Mouse (Mus musculus): ENCODE measurements around the gene S100a3. TPM values are rescaled to one million over a fixed set of nuclear protein-coding genes. Genes with fewer than 3 reads are reported as not detected.

Gene S100a3
- polyA plus RNA-seq, 1 experiment from 2014 or later: 2.6 TPM

DNA sequence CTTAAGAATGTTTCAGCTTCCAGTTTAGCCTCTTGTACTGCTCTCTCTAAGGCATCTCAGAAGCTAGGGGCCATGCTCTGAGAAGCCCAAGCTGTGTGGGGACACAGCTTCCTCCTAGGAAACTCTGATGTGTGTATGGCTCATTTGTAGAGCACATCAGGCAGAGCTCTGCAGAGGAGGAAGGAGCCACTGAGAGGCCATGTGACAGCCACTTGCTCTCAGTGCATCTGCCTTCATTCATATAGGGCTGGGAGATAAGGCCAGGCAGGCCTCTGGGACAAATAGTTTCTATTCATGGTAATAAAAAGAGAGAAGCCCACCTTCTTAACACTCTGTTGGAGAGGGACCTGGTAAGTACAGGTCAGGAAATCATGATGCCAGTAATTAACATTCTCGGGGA, 34.1 kb downstream of the S100a3 start:
- H3K27me3 ChIP-seq (ENCODE audit: control insufficient read depth, insufficient read depth, low read length): no peaks in the 10 kb centered on the region
- no peak overlapping the region for H3K9ac ChIP-seq (ENCODE audit: low read length)
- no peak overlapping the region for H3K27ac ChIP-seq (ENCODE audit: low read length)
- H3K4me1 ChIP-seq (ENCODE audit: control insufficient read depth, insufficient read depth, low read length): peaks cover 1% of the 10 kb centered on the region; the same call in 1 of the 2 replicates
- no peaks in the 10 kb centered on the region for H3K36me3 ChIP-seq (ENCODE audit: control insufficient read depth, insufficient read depth, low read length)
- no peaks in the 10 kb centered on the region for H3K9me3 ChIP-seq (replicated peaks; ENCODE audit: control insufficient read depth, low read length)
- no peak for ATAC-seq (ENCODE audit: insufficient read depth, low FRiP score)
- 87% methylated on average over 1 of the region's 1 CpGs for WGBS
- H3K4me3 ChIP-seq (replicated peaks; ENCODE audit: low read length): no peak overlapping the region
- no peak overlapping the region for H3K4me2 ChIP-seq (ENCODE audit: low read depth, low read length)

DNA sequence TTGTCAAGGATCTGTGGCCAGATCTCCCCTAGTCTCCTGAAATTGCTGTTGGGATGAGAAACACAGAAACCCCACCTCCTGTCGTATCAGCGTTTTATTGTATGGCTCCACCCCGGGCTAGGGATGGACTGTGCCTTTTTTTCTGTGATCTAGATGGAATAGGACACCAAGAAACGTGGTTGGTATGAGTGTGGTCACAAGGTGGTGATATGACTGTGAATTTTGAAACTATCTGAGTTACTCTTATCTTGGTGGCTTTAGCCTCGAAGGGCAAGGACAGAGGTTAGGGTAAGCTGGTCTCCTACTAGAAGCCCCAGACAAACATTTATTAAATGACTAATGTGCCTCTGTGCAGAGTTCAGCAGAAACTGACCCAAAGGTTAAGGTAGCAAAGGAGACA, 35.2 kb downstream of the S100a3 start:
- H3K4me3 ChIP-seq (replicated peaks; ENCODE audit: low read length): no peak overlapping the region
- no peaks in the 10 kb centered on the region for H3K36me3 ChIP-seq (ENCODE audit: control insufficient read depth, insufficient read depth, low read length)
- H3K9me3 ChIP-seq (replicated peaks; ENCODE audit: control insufficient read depth, low read length): no peaks in the 10 kb centered on the region
- H3K4me1 ChIP-seq (ENCODE audit: control insufficient read depth, insufficient read depth, low read length): 0 out of 2 replicates have a peak, but pooled peaks cover 4% of the 10 kb centered on the region
- H3K27ac ChIP-seq (ENCODE audit: low read length): no peak overlapping the region
- H3K9ac ChIP-seq (ENCODE audit: low read length): no peak overlapping the region
- no peak for ATAC-seq (ENCODE audit: insufficient read depth, low FRiP score)
- H3K4me2 ChIP-seq (ENCODE audit: low read depth, low read length): no peak overlapping the region
- WGBS: 62% methylated on average over 5 of the region's 5 CpGs
- H3K27me3 ChIP-seq (ENCODE audit: control insufficient read depth, insufficient read depth, low read length): no peaks in the 10 kb centered on the region

DNA sequence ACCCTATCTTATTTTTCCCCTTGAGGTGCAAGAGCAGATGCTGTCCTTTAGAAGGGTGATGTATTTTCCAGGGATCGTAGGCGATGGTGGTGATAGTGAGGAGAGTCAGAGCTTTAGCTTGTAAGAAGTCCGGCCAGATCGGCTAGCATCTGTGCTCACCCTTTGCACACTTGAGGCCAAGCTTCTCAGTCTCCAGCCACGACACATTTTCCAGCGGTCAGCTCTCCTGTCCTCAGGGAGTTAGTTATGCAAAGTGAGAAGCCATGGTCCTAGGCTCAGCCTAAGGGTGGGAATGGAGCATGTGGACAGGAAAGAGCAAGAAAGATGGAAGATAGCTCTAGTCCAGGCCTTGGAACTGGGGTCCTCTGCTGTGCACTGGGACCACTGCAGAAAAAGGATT, 36.4 kb downstream of the S100a3 start:
- H3K4me3 ChIP-seq (replicated peaks; ENCODE audit: low read length): no peak overlapping the region
- no peak overlapping the region for H3K27ac ChIP-seq (ENCODE audit: low read length)
- WGBS: 94% methylated on average over 6 of the region's 6 CpGs
- ATAC-seq (ENCODE audit: insufficient read depth, low FRiP score): no peak
- no peaks in the 10 kb centered on the region for H3K9me3 ChIP-seq (replicated peaks; ENCODE audit: control insufficient read depth, low read length)
- H3K36me3 ChIP-seq (ENCODE audit: control insufficient read depth, insufficient read depth, low read length): no peaks in the 10 kb centered on the region
- no peaks in the 10 kb centered on the region for H3K27me3 ChIP-seq (ENCODE audit: control insufficient read depth, insufficient read depth, low read length)
- peaks cover 8% of the 10 kb centered on the region; the same call in 1 of the 2 replicates for H3K4me1 ChIP-seq (ENCODE audit: control insufficient read depth, insufficient read depth, low read length)
- H3K9ac ChIP-seq (ENCODE audit: low read length): no peak overlapping the region
- H3K4me2 ChIP-seq (ENCODE audit: low read depth, low read length): no peak overlapping the region

DNA sequence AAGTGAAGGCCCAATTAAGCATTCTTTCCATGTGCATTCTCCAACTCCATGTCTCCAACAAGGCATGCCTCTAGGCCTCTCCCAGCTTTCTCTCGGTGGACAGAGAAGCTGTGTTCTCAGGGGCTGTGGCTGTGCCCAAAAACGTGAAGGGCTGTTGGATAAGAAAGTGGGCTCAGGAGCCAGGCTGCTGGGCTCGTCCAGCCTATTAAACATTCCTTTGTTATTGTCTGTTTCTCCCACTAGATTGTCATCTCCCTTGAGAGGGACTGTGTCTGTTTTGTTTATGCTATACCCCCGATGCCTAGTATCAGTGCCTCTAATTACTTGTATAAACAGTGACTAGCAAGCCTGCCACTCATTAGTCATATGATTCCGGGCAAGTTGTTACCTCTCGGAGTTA, 37.4 kb downstream of the S100a3 start:
- no peaks in the 10 kb centered on the region for H3K9me3 ChIP-seq (replicated peaks; ENCODE audit: control insufficient read depth, low read length)
- H3K36me3 ChIP-seq (ENCODE audit: control insufficient read depth, insufficient read depth, low read length): no peaks in the 10 kb centered on the region
- no peak for ATAC-seq (ENCODE audit: insufficient read depth, low FRiP score)
- H3K27ac ChIP-seq (ENCODE audit: low read length): no peak overlapping the region
- no peak overlapping the region for H3K4me2 ChIP-seq (ENCODE audit: low read depth, low read length)
- peaks cover 8% of the 10 kb centered on the region; the same call in 1 of the 2 replicates for H3K4me1 ChIP-seq (ENCODE audit: control insufficient read depth, insufficient read depth, low read length)
- no peak overlapping the region for H3K9ac ChIP-seq (ENCODE audit: low read length)
- no peak overlapping the region for H3K4me3 ChIP-seq (replicated peaks; ENCODE audit: low read length)
- 30% methylated on average over 6 of the region's 6 CpGs for WGBS
- no peaks in the 10 kb centered on the region for H3K27me3 ChIP-seq (ENCODE audit: control insufficient read depth, insufficient read depth, low read length)

DNA sequence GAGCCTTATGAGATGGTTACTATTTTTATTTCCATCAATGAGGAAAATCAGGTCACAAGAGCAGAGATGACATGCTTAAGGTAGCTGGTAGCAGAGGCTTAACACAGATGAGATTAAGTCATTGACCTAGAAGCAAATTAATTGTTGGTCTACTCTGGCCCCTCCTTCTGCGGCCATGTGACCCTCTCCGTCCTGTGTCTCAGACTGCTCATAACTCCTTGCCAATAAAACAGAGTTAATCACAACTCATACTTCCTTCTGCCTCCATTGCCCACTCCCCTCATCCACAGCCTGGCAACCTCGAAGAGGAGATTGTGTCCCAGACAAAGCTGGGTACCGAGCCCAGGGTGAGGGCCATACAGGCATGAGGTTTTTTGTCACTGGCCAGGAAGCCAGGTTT, 37.8 kb downstream of the S100a3 start:
- ATAC-seq (ENCODE audit: insufficient read depth, low FRiP score): no peak

DNA sequence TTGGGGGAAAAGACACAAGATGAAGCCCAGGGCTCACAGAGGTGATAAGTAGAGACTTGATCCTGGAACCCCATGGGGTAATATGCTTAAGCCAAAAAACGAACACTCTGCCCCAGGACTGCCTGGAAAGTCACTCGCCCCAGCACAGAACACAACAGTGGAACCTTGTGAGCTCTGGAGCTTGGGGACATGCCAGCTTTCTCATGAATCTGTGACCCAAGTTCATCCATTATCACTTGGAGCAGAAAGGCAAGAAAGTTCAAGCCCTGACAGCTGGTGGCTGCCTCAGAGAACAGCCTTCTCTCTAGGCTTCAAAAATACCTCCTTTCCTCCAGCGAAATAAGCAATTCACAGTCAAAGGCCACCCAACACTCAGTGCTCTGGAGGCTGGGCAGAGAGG, 39.0 kb downstream of the S100a3 start:
- H3K9me3 ChIP-seq (replicated peaks; ENCODE audit: control insufficient read depth, low read length): no peaks in the 10 kb centered on the region
- no peak for ATAC-seq (ENCODE audit: insufficient read depth, low FRiP score)
- H3K4me3 ChIP-seq (replicated peaks; ENCODE audit: low read length): no peak overlapping the region
- no peak overlapping the region for H3K9ac ChIP-seq (ENCODE audit: low read length)
- H3K4me2 ChIP-seq (ENCODE audit: low read depth, low read length): no peak overlapping the region
- no peak overlapping the region; the same call in 1 of the 2 replicates for H3K27ac ChIP-seq (ENCODE audit: low read length)
- no peaks in the 10 kb centered on the region for H3K36me3 ChIP-seq (ENCODE audit: control insufficient read depth, insufficient read depth, low read length)
- H3K27me3 ChIP-seq (ENCODE audit: control insufficient read depth, insufficient read depth, low read length): no peaks in the 10 kb centered on the region
- H3K4me1 ChIP-seq (ENCODE audit: control insufficient read depth, insufficient read depth, low read length): peaks cover 21% of the 10 kb centered on the region
- 64% methylated on average over 3 of the region's 3 CpGs for WGBS

More for the DNA sequence above, 37.8 kb downstream of the S100a3 start:
- 69% methylated on average over 4 of the region's 4 CpGs for WGBS
- H3K9me3 ChIP-seq (replicated peaks; ENCODE audit: control insufficient read depth, low read length): no peaks in the 10 kb centered on the region
- H3K9ac ChIP-seq (ENCODE audit: low read length): no peak overlapping the region
- H3K4me3 ChIP-seq (replicated peaks; ENCODE audit: low read length): no peak overlapping the region
- no peaks in the 10 kb centered on the region for H3K27me3 ChIP-seq (ENCODE audit: control insufficient read depth, insufficient read depth, low read length)
- peaks cover 11% of the 10 kb centered on the region for H3K4me1 ChIP-seq (ENCODE audit: control insufficient read depth, insufficient read depth, low read length)
- H3K27ac ChIP-seq (ENCODE audit: low read length): no peak overlapping the region
- no peak overlapping the region for H3K4me2 ChIP-seq (ENCODE audit: low read depth, low read length)
- H3K36me3 ChIP-seq (ENCODE audit: control insufficient read depth, insufficient read depth, low read length): no peaks in the 10 kb centered on the region

DNA sequence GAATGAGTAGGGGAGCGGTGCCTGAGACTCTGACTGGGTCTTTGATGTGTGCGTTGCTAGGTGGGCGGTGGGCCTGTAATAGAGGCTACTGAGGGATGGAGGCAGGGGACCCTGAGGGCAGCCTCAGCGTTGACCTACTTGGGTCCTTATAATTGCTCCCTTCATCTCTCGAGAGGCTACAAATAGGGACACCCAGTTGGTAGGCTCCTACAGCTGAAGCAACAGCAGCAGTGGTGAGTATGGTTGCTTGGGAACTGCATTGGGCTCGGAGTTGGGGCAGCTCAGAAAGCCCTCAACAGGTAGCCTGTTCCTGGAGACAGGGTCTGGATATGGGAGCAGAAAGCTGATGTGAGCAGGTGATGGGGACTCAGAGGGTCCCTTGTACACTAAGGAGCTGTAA, 39.7 kb downstream of the S100a3 start:
- Histone ChIP-seq H3K4me2 (ENCODE audit: low read depth, low read length) (no peak overlapping the region), H3K4me1 (ENCODE audit: control insufficient read depth, insufficient read depth, low read length) (peaks cover 27% of the 10 kb centered on the region), H3K4me3 (replicated peaks; ENCODE audit: low read length) (no peak overlapping the region), H3K9ac (ENCODE audit: low read length) (no peak overlapping the region), H3K36me3 (ENCODE audit: control insufficient read depth, insufficient read depth, low read length) (no peaks in the 10 kb centered on the region), H3K9me3 (replicated peaks; ENCODE audit: control insufficient read depth, low read length) (no peaks in the 10 kb centered on the region), H3K27ac (ENCODE audit: low read length) (no peak overlapping the region; the same call in 1 of the 2 replicates), H3K27me3 (ENCODE audit: control insufficient read depth, insufficient read depth, low read length) (no peaks in the 10 kb centered on the region)
- no peak for ATAC-seq (ENCODE audit: insufficient read depth, low FRiP score)
- WGBS: 89% methylated on average over 6 of the region's 6 CpGs

DNA sequence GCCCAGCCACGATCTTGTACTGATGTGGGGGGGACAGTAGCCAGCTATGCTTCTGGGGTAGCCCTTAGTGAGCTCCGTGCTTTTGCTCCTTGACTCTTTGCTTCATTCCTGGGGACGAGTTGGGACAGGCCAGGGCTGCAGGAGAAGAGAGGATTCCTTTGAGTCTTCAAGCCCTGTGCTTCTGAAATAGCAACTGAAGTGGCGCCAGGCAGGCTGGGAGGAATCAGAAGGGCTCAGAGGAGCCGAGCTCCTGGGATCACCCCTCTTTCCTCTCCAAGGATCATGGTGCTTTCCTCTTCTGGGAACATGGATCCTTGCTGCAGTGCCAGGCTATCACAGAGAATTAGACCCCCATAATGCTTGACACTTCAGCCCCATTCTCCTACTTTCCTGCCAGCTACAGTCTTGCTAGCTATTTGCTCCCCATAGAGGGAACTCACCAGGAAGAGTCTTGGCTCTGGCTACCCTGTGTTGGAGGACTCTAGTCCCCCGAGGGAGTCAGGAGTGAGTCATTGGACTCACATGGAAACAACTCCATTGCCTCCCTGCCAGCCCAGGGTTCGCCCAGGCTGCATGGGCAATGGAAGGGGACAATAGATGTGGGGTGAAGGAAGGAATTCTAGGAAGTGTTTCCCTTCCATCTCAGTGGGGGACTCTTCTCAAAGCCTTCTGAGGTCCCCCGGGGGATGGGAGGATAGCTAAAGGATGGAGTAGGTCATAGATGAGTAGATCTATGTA, 40.2 kb downstream of the S100a3 start:
- Histone ChIP-seq H3K27me3 (ENCODE audit: control insufficient read depth, insufficient read depth, low read length) (no peaks in the 10 kb centered on the region), H3K4me3 (replicated peaks; ENCODE audit: low read length) (no peak overlapping the region), H3K9me3 (replicated peaks; ENCODE audit: control insufficient read depth, low read length) (no peaks in the 10 kb centered on the region), H3K27ac (ENCODE audit: low read length) (no peak overlapping the region; the same call in 1 of the 2 replicates), H3K9ac (ENCODE audit: low read length) (no peak overlapping the region), H3K4me2 (ENCODE audit: low read depth, low read length) (no peak overlapping the region), H3K4me1 (ENCODE audit: control insufficient read depth, insufficient read depth, low read length) (peaks cover 33% of the 10 kb centered on the region), H3K36me3 (ENCODE audit: control insufficient read depth, insufficient read depth, low read length) (no peaks in the 10 kb centered on the region)
- ATAC-seq (ENCODE audit: insufficient read depth, low FRiP score): no peak
- 73% methylated on average over 8 of the region's 8 CpGs for WGBS

DNA sequence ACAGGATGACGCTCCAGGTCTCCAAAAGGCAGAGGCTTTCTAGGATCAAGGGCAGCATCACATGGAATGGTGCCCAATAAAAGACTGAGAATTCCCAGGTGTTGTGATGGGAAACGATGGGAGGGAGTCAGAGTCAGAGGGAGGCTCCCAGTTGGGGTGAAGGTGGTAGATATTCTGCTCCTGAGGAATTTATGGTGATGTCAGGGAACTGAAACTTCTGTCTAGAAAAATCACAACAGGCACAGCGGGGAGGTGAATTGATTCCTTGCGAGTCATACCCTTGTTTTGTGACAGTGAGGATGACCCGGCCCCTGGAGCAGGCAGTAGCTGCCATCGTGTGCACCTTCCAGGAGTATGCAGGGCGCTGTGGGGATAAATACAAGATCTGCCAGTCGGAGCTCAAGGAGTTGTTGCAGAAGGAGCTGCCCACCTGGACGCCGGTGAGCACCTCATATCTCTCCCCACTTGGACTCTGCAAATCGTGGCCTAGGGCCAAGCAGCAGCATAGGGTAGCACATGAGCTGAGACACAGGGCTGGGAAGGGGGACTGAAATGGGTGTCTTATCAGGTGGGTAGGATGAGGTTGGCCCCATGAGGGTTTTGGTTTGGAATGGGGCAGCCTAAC, 41.2 kb downstream of the S100a3 start, which contains the start of gene Gm42674:
TSS of gene Gm42674 (plus strand) at position 419 of the 625 bp plus-strand sequence.
- no peaks in the 10 kb centered on the region for H3K27me3 ChIP-seq (ENCODE audit: control insufficient read depth, insufficient read depth, low read length)
- H3K9ac ChIP-seq (ENCODE audit: low read length): no peak within 1 kb of the TSS
- peaks cover 37% of the 10 kb centered on the region for H3K4me1 ChIP-seq (ENCODE audit: control insufficient read depth, insufficient read depth, low read length)
- no peak for ATAC-seq (ENCODE audit: insufficient read depth, low FRiP score)
- H3K27ac ChIP-seq (ENCODE audit: low read length): no peak within 1 kb of the TSS; the same call in 1 of the 2 replicates
- whole genome bisulfite sequencing: 76% methylated on average over 11 of the region's 11 CpGs
- no peak within 1 kb of the TSS for H3K4me2 ChIP-seq (ENCODE audit: low read depth, low read length)
- no peaks in the 10 kb centered on the region for H3K36me3 ChIP-seq (ENCODE audit: control insufficient read depth, insufficient read depth, low read length)
- no peaks in the 10 kb centered on the region for H3K9me3 ChIP-seq (replicated peaks; ENCODE audit: control insufficient read depth, low read length)
- no peak within 1 kb of the TSS for H3K4me3 ChIP-seq (replicated peaks; ENCODE audit: low read length)
